Mouse (Mus musculus) C2C12 (cell line): ENCODE data around the gene Erg.

Experiments
- CTCF ChIP-seq: IDR thresholded peaks from one replicate; pipeline ENCODE4 v1.5.1; 2011; ENCODE audit not compliant: control insufficient read depth, insufficient read depth, insufficient read length
- MAX ChIP-seq: IDR thresholded peaks from one replicate; pipeline ENCODE4 v1.6.1; 2011; ENCODE audit warnings: mild to moderate bottlenecking, control low read depth

GRCm38 (mm10) chr16:95436051-95436450, 150.3 kb downstream of the Erg start:
- no peak for TF ChIP-seq CTCF
- TF ChIP-seq MAX = no peak
